Mouse (Mus musculus) hindbrain, postnatal 0 days (tissue): ENCODE data around the gene Kcnma1. TPM values are rescaled to one million over a fixed set of nuclear protein-coding genes. Genes with fewer than 3 reads are reported as not detected.

Experiments used
- ATAC-seq: fragments of 200-750 bp; cut with Nextera tagmentation; 2 replicates; pipeline ENCODE4 v1.8.0; 2017; ENCODE audit warnings: mild to moderate bottlenecking, moderate TSS enrichment, moderate library complexity
- DNase-seq: peaks from one replicate; pipeline ENCODE4 v3.0.0-alpha.2; 2015; ENCODE audit warnings: low spot score
- H3K27ac ChIP-seq: fragments of 300-500 bp; sonication (generic); 2 replicates; pipeline ENCODE4 v1.5.1; 2014; ENCODE audit warnings: mild to moderate bottlenecking
- H3K27me3 ChIP-seq: fragments of 300-500 bp; sonication (generic); 2 replicates; pipeline ENCODE4 v1.6.1; 2014; ENCODE audit warnings: low read length, mixed read lengths; ENCODE audit not compliant: insufficient read depth
- H3K36me3 ChIP-seq: fragments of 300-500 bp; sonication (generic); 2 replicates; pipeline ENCODE4 v1.6.1; 2014; ENCODE audit warnings: low read length, mixed read lengths; ENCODE audit not compliant: insufficient read depth
- H3K4me1 ChIP-seq: fragments of 300-500 bp; sonication (generic); 2 replicates; pipeline ENCODE4 v1.6.1; 2014; ENCODE audit warnings: antibody characterized with exemption, low read length, mixed read lengths; ENCODE audit not compliant: insufficient read depth
- H3K4me2 ChIP-seq: fragments of 300-500 bp; sonication (generic); 2 replicates; pipeline ENCODE4 v1.6.1; 2014; ENCODE audit warnings: low read depth, mild to moderate bottlenecking, low read length, moderate library complexity, mixed read lengths
- H3K4me3 ChIP-seq: fragments of 300-500 bp; sonication (generic); 2 replicates; pipeline ENCODE4 v1.5.1; 2014; ENCODE audit warnings: low read length
- H3K9ac ChIP-seq: fragments of 300-500 bp; sonication (generic); replicated peaks from 2 replicates; pipeline ENCODE4 v1.6.1; 2014; ENCODE audit warnings: mild to moderate bottlenecking, low read length, moderate library complexity, mixed read lengths
- H3K9me3 ChIP-seq: fragments of 300-500 bp; sonication (generic); 2 replicates; pipeline ENCODE4 v1.6.1; 2016; ENCODE audit warnings: low read length, mixed read lengths
- CTCF ChIP-seq: IDR thresholded peaks from 2 replicates; pipeline ENCODE4 v1.5.1; 2016; ENCODE audit warnings: antibody characterized with exemption, control low read depth, low read depth
- WGBS: fragments of 180-500 bp; shearing (Covaris S2); extraction: QIAGEN DNeasy Blood & Tissue Kit; methylation state at CpG from one replicate; pipeline ENCODE4 v1.1.7; 2014; 5-methylcytosine and 5-hydroxymethylcytosine counted together
- polyA plus RNA-seq: library from polyadenylated mRNA; unstranded; fragments of >200 nt; fragmentation: Nextera tagmentation; extraction: Ambion mirVana; gene quantifications from 2 replicates; pipeline ENCODE4 v1.2.1, GENCODE M21; 2015
- total RNA-seq: library from RNA; depleted of rRNA; stranded (reverse); fragments of >200 nt; gene quantifications from 2 replicates; pipeline ENCODE4 v1.2.3, GENCODE M21; 2014

Gene Kcnma1
- total and polyA plus RNA-seq, 2 experiments from 2014 or later, result 15.9 to 36.1 TPM

GRCm38 (mm10) chr14:23494496-23494800, 519.8 kb downstream of the Kcnma1 start:
- Histone ChIP-seq H3K4me1 (no peaks in the 10 kb centered on the region), H3K36me3 (no peaks in the 10 kb centered on the region; the same call in 1 of the 2 replicates), H3K4me3 (no peak overlapping the region), H3K9ac (no peak overlapping the region), H3K4me2 (no peak overlapping the region), H3K9me3 (no peaks in the 10 kb centered on the region), H3K27me3 (no peaks in the 10 kb centered on the region), H3K27ac (no peak overlapping the region)
- ATAC-seq (no peak), DNase-seq (no peak)
- TF ChIP-seq CTCF, result no peak
- 69% methylated on average over 3 of the region's 3 CpGs for WGBS

GRCm38 (mm10) chr14:23493750-23494495, 520.4 kb downstream of the Kcnma1 start:
- 64% methylated on average over 8 of the region's 8 CpGs for WGBS
- no peaks in the 10 kb centered on the region for H3K4me1 ChIP-seq
- no peak overlapping the region for H3K4me2 ChIP-seq
- H3K36me3 ChIP-seq, result no peaks in the 10 kb centered on the region; the same call in 1 of the 2 replicates
- no peak overlapping the region for H3K27ac ChIP-seq
- no peak overlapping the region for H3K4me3 ChIP-seq
- ATAC-seq (no peak), DNase-seq (no peak)
- no peaks in the 10 kb centered on the region for H3K27me3 ChIP-seq
- no peak for TF ChIP-seq CTCF
- H3K9ac ChIP-seq, result no peak overlapping the region
- no peaks in the 10 kb centered on the region for H3K9me3 ChIP-seq

GRCm38 (mm10) chr14:23492581-23493360, 521.5 kb downstream of the Kcnma1 start:
- 71% methylated on average over 9 of the region's 9 CpGs for WGBS
- no peak for TF ChIP-seq CTCF
- DNase-seq, result peak; percentile 59

GRCm38 (mm10) chr14:23491359-23491758, 522.9 kb downstream of the Kcnma1 start:
- Histone ChIP-seq H3K9ac (no peak overlapping the region), H3K9me3 (no peaks in the 10 kb centered on the region), H3K4me2 (no peak overlapping the region), H3K36me3 (no peaks in the 10 kb centered on the region), H3K4me1 (no peaks in the 10 kb centered on the region), H3K4me3 (no peak overlapping the region), H3K27ac (no peak overlapping the region), H3K27me3 (no peaks in the 10 kb centered on the region)
- ATAC-seq (no peak), DNase-seq (no peak)
- no peak for TF ChIP-seq CTCF
- whole genome bisulfite sequencing, result 49% methylated on average over 2 of the region's 2 CpGs

More at GRCm38 (mm10) chr14:23492581-23493360, 521.5 kb downstream of the Kcnma1 start:
- Histone ChIP-seq H3K4me2 (no peak overlapping the region), H3K9me3 (no peaks in the 10 kb centered on the region), H3K27ac (no peak overlapping the region), H3K4me1 (no peaks in the 10 kb centered on the region), H3K27me3 (no peaks in the 10 kb centered on the region), H3K4me3 (no peak overlapping the region), H3K9ac (no peak overlapping the region), H3K36me3 (no peaks in the 10 kb centered on the region)
- ATAC-seq, result peak; percentile 71; the same call in 1 of the 2 replicates

DNA sequence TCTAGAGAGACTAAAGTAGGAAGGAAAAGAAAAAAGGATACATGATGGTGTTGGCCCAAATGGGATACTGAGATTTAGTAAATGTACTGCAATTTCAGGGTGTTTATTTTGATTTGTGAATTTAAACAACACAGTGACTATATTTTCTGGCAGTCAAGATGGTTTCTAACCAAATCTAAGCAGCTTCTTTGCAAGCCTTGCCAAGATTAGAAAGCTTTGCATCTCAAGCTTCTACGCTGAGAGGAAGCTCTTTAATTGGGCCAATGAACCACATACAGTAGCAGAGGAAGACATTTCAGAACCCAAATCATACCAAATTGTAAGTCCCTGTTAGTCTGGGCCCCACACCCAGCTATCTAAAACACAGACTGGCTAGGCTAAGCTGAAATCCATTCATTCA, 527.6 kb downstream of the Kcnma1 start:
- no peak overlapping the region for H3K27ac ChIP-seq
- no peak overlapping the region for H3K9ac ChIP-seq
- 87% methylated on average over 1 of the region's 1 CpGs for WGBS
- no peaks in the 10 kb centered on the region for H3K9me3 ChIP-seq
- no peaks in the 10 kb centered on the region for H3K4me1 ChIP-seq
- H3K4me3 ChIP-seq, result no peak overlapping the region
- H3K4me2 ChIP-seq, result no peak overlapping the region
- TF ChIP-seq CTCF, result no peak
- no peaks in the 10 kb centered on the region for H3K36me3 ChIP-seq
- no peak for DNase-seq
- ATAC-seq, result no peak
- no peaks in the 10 kb centered on the region for H3K27me3 ChIP-seq

DNA sequence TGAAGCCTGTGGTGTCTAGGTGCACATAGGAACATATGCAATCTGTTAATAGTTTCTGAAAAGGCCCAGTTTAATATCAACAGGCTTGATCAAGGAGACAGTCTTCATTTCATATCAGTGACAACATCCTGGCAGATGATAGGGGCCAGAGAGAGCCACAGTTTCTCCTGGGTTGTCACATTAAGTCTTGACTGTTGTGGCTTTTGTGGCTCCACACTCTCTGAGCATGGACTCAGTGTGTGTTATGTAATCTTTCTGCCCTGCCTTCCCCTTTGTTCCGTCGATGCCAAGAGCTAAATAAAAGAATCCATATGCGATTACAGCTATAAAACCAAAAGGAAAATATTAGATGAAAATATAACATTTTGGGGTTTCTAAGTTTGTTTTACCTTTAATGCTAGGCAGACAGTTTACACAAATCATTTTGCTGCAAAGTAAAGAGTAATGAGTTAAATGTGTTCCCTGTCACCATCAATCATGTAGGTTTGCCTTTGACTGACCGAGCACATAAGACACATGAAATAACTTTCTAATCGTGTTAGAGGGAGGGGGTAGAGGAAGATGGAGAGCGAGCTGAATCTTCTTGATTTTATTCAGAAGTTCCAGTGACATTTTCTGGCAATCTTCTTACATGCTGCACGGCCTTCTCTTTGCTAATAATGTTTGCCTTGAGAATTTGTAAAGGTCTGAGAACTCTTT, 528.3 kb downstream of the Kcnma1 start:
- no peak overlapping the region for H3K4me2 ChIP-seq
- no peaks in the 10 kb centered on the region for H3K36me3 ChIP-seq
- no peak for ATAC-seq
- 77% methylated on average over 7 of the region's 7 CpGs for WGBS
- H3K9ac ChIP-seq, result no peak overlapping the region
- H3K27me3 ChIP-seq, result no peaks in the 10 kb centered on the region
- no peak for TF ChIP-seq CTCF
- no peaks in the 10 kb centered on the region for H3K9me3 ChIP-seq
- DNase-seq, result no peak
- H3K4me1 ChIP-seq, result no peaks in the 10 kb centered on the region
- H3K4me3 ChIP-seq, result no peak overlapping the region
- no peak overlapping the region for H3K27ac ChIP-seq
